Mouse (Mus musculus) stomach, embryonic 16.5 days (tissue): ENCODE measurements around the gene Rab15. TPM values are rescaled to one million over a fixed set of nuclear protein-coding genes. Genes with fewer than 3 reads are reported as not detected.

Experiments
- polyA plus RNA-seq: library from polyadenylated mRNA; unstranded; fragments of >200 nt; fragmentation: Nextera tagmentation; extraction: Ambion mirVana; gene quantifications from 2 replicates; pipeline ENCODE4 v1.2.1, GENCODE M21; 2015

The Rab15 gene
- polyA plus RNA-seq, 1 experiment from 2014 or later, result 38.3 TPM

Other genes starting within 250 kb of the Rab15 start
- gene Sptb, start 112.4 kb downstream of the Rab15 start, polyA plus RNA-seq, result 2.9 and 4.3 TPM in 2 replicates
- 140 and 149 TPM in 2 replicates for gene Churc1, start 57.4 kb downstream of the Rab15 start, polyA plus RNA-seq
- gene Fntb, start 57.3 kb downstream of the Rab15 start, polyA plus RNA-seq, result 34.4 and 37.4 TPM in 2 replicates
- gene Gpx2, start 27.4 kb downstream of the Rab15 start, polyA plus RNA-seq, result 138 and 180 TPM in 2 replicates
- 16.1 and 16.9 TPM in 2 replicates for gene Max, start 139.3 kb upstream of the Rab15 start, polyA plus RNA-seq